Mouse (Mus musculus): Measurements from ENCODE around the gene Ppia. TPM values are rescaled to one million over a fixed set of nuclear protein-coding genes. Genes with fewer than 3 reads are reported as not detected.
"Not testable (repeated sequence)": the region's sequence is repeated elsewhere in the genome, so short reads cannot be mapped to it uniquely, and the experiment has no call there.

The Ppia gene
- polyA plus RNA-seq (2017; shearing (Covaris generic)), result 1,000 to 10,000 TPM; 2,486 to 3,282 (median 2,929) TPM

GRCm38 (mm10) chr11:6414751-6415550 lies at the start of gene Ppia:
TSS of gene Ppia (plus strand) at chr11:6415443.
- ATAC-seq, result peak; percentile 19

GRCm38 (mm10) chr11:6365885-6366284 lies 49.4 kb upstream of the Ppia start:
- ATAC-seq, result peak; percentile 99

- no peak for ATAC-seq
Measured at GRCm38 (mm10) chr11:6366434-6366833, 48.8 kb upstream of the Ppia start.

- no peak for ATAC-seq
Measured at GRCm38 (mm10) chr11:6367156-6367555, 48.1 kb upstream of the Ppia start.

- ATAC-seq, result not testable (repeated sequence)
Measured at GRCm38 (mm10) chr11:6367986-6368385, 47.3 kb upstream of the Ppia start.

- no peak for ATAC-seq
Measured at GRCm38 (mm10) chr11:6371376-6372155, 43.7 kb upstream of the Ppia start.

- no peak for ATAC-seq
Measured at GRCm38 (mm10) chr11:6372784-6373183, 42.5 kb upstream of the Ppia start.

GRCm38 (mm10) chr11:6380916-6381315 lies 34.3 kb upstream of the Ppia start:
- no peak for ATAC-seq

GRCm38 (mm10) chr11:6388126-6388725 lies 27.0 kb upstream of the Ppia start:
- ATAC-seq, result no peak

- peak; percentile 65 for ATAC-seq
Measured at GRCm38 (mm10) chr11:6388726-6389413, 26.4 kb upstream of the Ppia start, which contains the start of gene Zmiz2. TSS of gene Zmiz2 (plus strand) at chr11:6389074.

GRCm38 (mm10) chr11:6389483-6389921 lies 25.7 kb upstream of the Ppia start:
- ATAC-seq, result peak; percentile 6

GRCm38 (mm10) chr11:6390376-6391053 lies 24.7 kb upstream of the Ppia start:
- ATAC-seq, result no peak

- peak; percentile 64 for ATAC-seq
Measured at GRCm38 (mm10) chr11:6391516-6392276, 23.5 kb upstream of the Ppia start.

GRCm38 (mm10) chr11:6392857-6393256 lies 22.4 kb upstream of the Ppia start:
- no peak for ATAC-seq

- ATAC-seq, result no peak
Measured at GRCm38 (mm10) chr11:6393866-6394265, 21.4 kb upstream of the Ppia start.

GRCm38 (mm10) chr11:6395565-6395964 lies 19.7 kb upstream of the Ppia start:
- ATAC-seq, result no peak

GRCm38 (mm10) chr11:6398141-6398540 lies 17.1 kb upstream of the Ppia start:
- ATAC-seq, result no peak

GRCm38 (mm10) chr11:6402515-6403510 lies 12.4 kb upstream of the Ppia start:
- ATAC-seq, result peak; percentile 72

- ATAC-seq, result no peak
Measured at GRCm38 (mm10) chr11:6403830-6404405, 11.3 kb upstream of the Ppia start.

Measured in inflammation-experienced regulatory T-cells, adult 6 months (primary cell).